Mouse (Mus musculus) cerebellum, postnatal 36 days (tissue): ENCODE results near the gene Spata48.

Experiments used
- DNase-seq, 2 experiments: peaks; one replicate each; pipeline ENCODE4 v3.0.0; 2021 to 2022; ENCODE audit warnings: mixed read lengths in 2 of 2

Spata48 gene

GRCm38 (mm10) chr11:11461635-11462560 lies at the start of gene Spata48, which contains the start of gene Zpbp:
TSS of gene Spata48 (plus strand) at chr11:11462094.
TSS of gene Zpbp (minus strand) at chr11:11462408.
- DNase-seq: peak; percentile 83 to 85

GRCm38 (mm10) chr11:11414188-11414587 lies 47.7 kb upstream of the Spata48 start:
- DNase-seq: no peak

DNA sequence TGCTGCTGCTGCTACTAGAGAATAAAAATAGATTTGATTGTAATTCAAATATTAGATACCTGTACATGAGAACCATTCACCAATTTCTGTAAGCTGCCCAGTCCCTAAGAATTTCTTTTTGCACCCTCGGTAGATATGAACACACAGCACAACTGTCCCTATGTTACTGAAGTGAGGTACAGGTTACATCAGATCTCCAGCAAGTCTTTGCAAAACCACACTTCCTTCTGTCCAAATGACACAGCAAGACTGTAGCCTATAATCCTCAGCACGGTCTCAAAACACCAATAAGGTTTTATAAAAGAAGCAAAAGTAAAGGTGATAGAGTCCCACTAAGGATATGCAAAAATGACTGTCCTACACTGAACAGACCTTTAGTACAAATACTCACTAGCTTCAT lies 44.5 kb upstream of the Spata48 start:
- DNase-seq: no peak

DNA sequence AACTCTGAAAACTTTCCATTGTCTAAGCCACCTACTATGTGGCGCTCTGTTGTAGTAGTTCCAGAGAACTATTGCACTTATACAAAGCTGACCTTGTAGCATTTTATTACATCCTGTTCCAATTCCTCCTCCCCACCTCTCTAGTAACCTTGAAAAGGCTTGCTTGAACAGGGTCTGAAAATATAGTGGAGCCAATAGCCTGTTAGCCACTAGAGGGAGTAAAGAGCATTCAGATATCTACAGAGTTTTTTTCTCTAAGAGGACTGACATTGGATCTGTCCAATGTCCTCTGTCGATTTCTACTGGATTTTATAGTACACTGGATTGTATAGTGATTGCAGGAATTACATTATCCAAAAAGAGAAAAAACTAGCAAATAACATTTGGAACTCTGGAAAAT lies 6.9 kb upstream of the Spata48 start:
- no peak for DNase-seq

DNA sequence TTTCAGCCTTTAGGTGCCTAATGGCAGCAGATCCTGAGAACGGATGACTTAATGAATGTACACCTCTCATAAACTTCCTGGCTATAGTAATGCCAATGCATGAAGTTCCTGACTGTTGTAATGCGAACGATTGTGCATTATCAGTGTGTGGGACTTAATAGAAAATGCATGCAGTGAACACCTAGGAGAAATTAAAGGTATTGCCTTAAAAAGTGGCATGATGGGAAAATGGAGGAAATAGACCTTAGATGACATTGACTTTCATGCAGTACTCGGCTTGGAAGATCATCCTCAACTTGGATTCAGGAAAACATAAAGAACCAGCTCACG lies 632 bp downstream of the Spata48 start:
- DNase-seq: no peak

- no peak for DNase-seq
These were observed 7.0 kb downstream of the Spata48 start for GRCm38 (mm10) chr11:11468924-11469323.

DNA sequence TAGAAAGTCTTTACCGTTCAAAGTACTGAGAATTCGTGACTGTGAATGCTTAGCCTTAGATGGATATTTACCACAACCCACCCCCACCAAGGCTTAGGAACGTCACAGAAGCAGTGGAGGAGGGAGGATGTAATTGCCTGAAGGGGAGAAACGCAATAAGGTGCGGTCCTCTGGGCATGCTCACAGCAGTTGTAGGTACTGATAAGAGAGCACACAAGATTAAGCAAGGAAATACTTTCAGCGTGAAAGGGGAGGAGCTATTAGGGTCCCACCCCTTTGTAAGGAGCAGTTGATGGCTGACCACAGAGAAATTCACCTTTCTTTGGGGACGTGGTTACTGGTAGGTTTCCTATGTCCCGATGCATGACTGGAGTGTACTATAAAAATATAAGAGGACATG lies 22.5 kb downstream of the Spata48 start:
- no peak for DNase-seq

DNA sequence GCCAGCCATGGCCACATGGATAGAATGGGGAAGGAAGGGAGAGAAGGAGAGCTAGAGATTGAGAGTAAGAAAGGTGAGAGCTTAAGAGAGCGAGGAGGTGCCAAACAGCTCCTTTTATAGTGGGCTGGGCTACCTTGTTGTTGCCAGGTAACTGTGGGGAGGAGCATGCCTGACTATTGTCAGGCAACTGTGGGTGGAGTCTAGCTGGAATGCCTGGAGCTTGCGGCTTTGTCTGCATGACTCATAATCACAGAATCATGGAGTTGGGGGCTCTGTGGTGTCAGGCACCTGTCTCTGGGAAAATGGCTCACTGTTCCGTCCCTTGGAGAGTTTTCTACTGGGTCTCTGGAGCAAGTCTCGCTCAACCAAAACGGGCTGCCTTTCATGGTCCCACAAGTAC lies 30.1 kb downstream of the Spata48 start:
- DNase-seq: no peak

DNA sequence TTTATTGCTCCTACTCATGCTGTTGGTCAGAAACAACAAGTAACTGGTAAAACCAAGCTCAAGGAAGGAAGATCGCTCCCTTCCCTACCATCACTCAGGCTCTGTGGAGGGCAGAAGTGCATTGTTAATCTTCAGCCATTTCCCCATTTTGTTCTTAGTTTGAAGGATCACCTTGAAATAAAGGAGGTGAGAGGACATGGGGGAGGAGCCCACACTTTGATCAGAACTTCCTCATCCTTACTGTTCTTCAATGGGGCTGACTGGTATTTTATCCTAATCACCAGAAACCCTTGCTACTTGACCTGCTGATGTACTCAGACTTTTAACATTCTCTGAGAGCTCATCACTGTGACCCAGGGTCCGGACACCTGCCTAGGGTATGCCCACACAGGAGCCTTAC lies 33.8 kb downstream of the Spata48 start:
- no peak for DNase-seq

- no peak for DNase-seq
These were observed 38.0 kb downstream of the Spata48 start for GRCm38 (mm10) chr11:11499944-11500343.

GRCm38 (mm10) chr11:11506187-11506586 lies 44.3 kb downstream of the Spata48 start:
- no peak for DNase-seq

GRCm38 (mm10) chr11:11509413-11509812 lies 47.5 kb downstream of the Spata48 start:
- DNase-seq: no peak

GRCm38 (mm10) chr11:11512056-11512455 lies 50.2 kb downstream of the Spata48 start:
- DNase-seq: no peak

DNA sequence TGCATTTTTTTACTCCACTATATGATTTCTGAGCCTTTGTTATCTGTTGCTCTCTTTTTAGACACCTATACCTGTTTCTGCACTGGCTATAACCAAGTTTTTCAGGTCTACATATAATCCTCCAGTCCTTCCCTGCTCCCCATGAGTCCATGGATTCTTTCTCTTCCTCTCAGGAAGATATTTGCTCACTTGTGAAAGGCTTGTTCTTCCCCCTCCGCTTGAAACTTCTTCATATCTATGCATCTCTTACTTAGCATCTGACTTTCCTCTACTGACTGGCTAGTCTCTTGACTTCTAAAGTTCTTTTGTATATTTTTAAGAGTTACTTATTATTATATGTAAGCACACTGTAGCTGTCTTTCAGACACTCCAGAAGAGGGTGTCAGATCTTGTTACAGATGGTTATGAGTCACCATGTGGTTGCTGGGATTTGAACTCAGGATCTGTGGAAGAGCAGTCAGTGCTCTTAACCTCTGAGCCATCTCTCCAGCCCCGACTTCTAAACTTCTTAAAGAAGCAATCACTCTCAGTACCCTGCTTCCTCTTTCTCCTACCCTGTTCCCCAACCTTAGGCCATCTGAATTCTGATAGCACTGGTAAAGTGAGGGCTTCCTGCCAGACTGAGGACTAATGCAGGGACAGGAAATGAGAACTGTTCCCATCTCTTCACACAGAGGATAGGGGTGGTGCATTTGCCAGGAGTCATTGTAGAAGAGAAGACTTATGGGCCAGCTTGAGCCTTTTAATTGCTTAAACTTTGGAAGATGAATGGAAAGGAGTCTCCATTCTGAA lies 51.3 kb downstream of the Spata48 start:
- no peak for DNase-seq

- DNase-seq: no peak
These were observed 53.0 kb downstream of the Spata48 start for GRCm38 (mm10) chr11:11514920-11515319.

DNA sequence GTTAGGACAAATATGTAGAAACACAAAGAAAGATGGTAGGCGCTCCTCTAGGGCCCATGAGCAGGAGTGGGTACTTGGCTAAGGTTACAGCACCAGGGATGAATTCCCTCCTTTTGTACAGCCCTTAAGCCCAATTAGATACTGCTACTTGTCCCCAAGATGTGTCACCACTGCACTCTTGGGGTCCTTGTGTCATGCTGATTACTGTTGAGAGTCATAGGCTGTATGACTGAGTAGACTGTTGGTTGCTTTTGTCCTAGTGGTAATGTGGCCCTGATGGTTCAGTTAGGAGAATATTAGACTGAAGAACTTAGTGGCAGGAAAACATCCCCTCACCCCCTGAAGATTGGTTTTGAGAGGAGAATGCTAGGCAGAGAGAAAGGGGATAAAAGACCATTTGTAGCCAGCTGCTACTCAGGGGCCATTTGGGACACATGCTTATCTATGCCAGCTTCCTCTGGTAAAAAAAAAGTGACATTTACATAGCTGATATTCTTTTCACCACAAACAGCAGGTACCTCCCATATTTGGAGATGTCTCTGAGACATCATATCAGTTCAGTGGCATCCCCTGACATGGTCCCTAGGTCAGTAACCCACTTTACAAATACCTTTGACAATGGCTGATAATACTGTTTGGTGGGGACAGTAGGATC lies 56.0 kb downstream of the Spata48 start:
- no peak for DNase-seq

DNA sequence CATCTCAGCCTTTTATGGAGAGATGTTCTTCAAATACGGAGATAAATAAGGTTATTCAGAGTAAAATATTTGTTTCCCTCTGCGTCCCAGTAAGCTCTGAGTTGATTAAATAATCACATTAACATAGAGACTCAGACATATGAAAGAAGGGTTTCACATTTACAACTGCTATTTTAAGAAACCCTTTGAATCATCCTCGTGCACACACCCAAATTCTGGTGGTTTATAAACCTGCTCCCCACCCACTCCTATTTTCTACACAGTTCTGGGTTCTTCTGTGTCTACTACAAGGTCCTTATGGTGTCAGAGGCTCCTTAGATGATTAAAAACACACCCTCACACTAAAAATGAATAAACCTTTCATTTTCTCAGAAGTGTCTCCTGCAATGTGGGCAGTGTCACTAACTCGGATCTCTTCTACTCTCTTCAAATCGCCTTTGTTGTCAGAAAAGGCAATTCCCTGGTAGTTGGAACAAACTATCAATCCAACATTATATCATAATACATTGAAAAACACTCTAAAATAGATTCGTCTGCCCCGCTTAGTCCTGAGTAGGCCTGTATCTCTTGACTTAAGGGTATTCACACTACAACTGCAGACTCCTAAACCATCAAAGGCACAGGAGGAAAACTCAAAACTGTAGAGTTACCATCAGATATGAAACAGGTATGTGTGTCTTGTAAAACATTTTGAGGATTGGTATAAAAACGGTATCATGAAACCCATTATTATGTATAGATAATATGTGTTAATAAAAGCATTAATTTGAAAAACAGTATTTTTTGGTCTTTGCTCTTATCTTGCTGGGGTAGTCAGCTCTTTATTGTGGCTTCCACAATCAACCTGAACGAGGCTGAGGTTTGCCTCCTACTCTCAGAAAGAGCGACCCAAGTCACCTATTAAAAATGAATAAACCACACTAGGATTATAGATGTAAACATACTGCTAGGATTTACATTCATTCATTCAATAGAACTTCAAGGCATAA lies 57.7 kb downstream of the Spata48 start:
- no peak for DNase-seq

- DNase-seq: no peak
These were observed 60.1 kb downstream of the Spata48 start for GRCm38 (mm10) chr11:11521908-11522441.

DNA sequence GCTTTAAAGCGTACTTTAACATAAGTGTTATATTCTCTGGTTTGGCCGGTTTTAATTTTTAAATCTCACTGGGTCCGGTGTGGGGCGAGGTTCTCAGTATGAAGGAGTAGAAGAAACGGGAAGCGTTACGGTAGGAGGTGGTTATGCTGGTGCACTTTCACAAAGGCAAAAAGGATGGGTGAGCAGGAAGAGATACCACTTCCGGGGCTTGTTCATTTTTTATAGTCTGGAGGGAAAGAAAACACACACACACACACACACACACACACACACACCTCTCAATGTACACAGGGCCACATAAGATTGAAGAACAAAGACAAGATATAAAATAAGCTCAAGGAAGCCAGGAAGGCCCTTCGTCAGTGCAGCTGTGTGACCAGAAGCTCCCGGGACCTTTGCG lies 66.9 kb downstream of the Spata48 start:
- DNase-seq: no peak

DNA sequence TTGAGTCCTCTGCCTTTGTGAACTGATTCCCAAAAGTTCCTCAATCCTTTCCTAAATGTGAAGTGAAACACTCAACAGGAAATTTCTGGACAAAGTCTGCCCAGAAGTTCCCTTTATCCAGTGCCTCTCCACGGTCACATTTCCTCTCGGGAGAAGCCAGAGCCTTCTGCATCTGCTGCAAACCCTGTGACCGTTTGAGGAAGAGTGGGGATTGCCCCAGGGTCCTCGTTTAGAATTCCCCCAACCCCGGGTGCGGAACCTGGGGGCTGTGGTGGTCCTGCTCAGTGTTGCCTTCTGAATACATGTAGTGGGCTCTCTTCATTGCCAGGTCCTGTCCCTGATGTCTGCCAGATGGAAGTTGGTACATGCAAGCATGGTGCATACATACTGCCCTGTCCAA lies 67.3 kb downstream of the Spata48 start:
- no peak for DNase-seq

DNA sequence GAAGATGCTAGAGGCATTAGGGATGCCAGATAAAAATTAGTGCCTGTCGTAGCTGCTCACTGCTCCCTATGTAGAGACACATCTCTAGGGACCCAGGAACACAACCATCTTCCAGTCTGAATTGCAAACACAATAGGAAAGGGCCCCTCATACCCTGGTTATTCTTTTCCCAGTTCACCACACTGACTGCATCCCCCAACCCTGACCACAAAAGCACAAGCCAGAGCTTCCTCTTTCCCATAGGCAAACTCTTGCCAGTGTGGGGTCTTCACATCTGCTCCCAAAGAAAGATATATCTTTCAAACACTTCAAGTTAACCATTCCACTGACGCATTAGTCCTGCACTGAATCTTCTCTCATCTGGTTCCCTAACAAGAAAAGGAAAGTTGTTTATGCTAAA lies 68.2 kb downstream of the Spata48 start:
- DNase-seq: no peak

DNA sequence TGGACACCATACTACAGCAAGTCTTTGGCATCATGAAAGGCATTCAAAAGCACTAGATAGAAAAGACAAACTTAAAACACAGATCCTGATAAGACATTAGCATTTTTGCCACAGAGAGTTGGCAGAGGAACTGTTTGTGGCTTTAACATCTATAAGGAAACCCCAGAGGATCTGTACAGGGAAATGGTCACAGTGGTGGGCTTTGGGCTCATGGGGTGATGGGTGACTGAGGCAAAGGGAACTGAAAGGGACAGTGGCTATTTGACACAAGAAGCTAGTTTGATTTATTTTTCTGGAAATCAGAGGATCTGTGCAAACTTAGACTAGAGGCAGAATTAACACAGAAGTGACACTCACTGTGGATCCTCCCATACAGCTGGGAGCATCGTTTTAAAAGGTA lies 74.4 kb downstream of the Spata48 start:
- DNase-seq: no peak
